Mouse (Mus musculus): ENCODE data around the gene Tceanc2. TPM values are rescaled to one million over a fixed set of nuclear protein-coding genes. Genes with fewer than 3 reads are reported as not detected.
A peak's percentile ranks its signal among the peaks of the same experiment; 100 is the strongest.

Gene Tceanc2
- total and polyA plus RNA-seq, 3 experiments = 16.5 to 34.8 (median 24.8) TPM

DNA sequence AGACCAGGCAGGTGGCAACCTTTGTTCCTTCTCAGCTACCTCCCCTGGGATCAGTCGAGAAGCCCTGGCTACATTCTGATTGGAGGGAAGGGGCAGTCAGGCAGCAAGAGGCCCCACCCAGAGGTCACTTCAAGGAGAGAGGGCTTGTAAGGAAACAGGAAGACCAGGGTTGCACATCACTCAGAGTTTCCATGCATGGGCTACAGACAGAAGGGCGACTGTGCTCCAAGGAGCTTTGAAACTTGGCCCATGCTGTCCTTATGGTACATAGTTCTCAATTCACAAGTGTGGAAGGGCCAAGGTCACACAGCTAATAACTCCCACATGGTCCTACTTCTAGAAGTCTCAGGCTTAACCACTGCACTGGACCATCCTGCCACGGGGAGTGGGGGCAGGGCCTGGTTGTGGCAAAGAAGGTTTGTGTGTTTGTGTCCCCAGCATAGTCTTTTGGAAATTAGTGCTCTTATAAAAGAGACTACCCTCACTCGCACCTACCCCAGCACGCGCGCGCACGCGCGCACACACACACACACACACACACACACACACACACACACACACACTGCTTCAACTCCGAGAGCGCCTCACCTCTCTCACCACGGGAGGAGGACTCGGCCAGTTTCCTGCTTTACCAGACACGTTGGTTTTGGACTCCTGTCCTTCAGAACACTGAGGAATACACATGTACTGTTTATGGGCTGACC, 84.3 kb downstream of the Tceanc2 start:
- Histone ChIP-seq H3K36me3 (replicated peaks in 1 of 2; ENCODE audit: control insufficient read depth in 1 of 2, insufficient read depth in 1 of 2, low read length in 1 of 2) (peaks cover 0 to 25% of the 10 kb centered on the region in 2 experiments), H3K4me3 (replicated peaks in 1 of 3; ENCODE audit: low read depth in 2 of 3, low read length in 2 of 3, poor library complexity in 1 of 3) (peak overlapping the region; percentile 33 to 59 (median 47)), H3K9ac (ENCODE audit: insufficient read depth, low read depth) (peak overlapping the region; percentile 10; the same call in 1 of the 2 replicates), H3K79me2 (replicated peaks; ENCODE audit: control insufficient read depth, extremely low read depth, insufficient read depth, poor library complexity, severe bottlenecking) (no peaks in the 10 kb centered on the region), H3K4me1 (ENCODE audit: control insufficient read depth in 1 of 2, insufficient read depth in 2 of 2) (peaks cover 24 to 65% of the 10 kb centered on the region in 2 experiments), H3K4me2 (ENCODE audit: insufficient read depth, low read depth, poor library complexity, severe bottlenecking) (peak overlapping the region; percentile 25), H3K27ac (ENCODE audit: insufficient read depth, low read depth) (peak overlapping the region; percentile 62), H3K9me3 (replicated peaks; ENCODE audit: low read length) (no peaks in the 10 kb centered on the region), H3K27me3 (replicated peaks) (no peaks in the 10 kb centered on the region)
- in situ Hi-C loops (cut with MboI; ENCODE audit: low pct_ligation_motif_present, low pct_unique_long_range_greater_than_20kb, low sequenced_read_pairs) (no loop called here), dilution Hi-C loops (cut with MboI; ENCODE audit: extremely low pct_ligation_motif_present, extremely low pct_unique_long_range_greater_than_20kb, low sequenced_read_pairs) (no loop called here)
- TF ChIP-seq MAFK (IDR thresholded peaks at IDR 0.05; ENCODE audit: insufficient replicate concordance, low read length) (no peak), E2F4 (IDR thresholded peaks at IDR 0.05; ENCODE audit: insufficient replicate concordance, low read depth, low read length) (0 out of 2 replicates have a peak, but pooled peaks have one; percentile 25), TCF12 (IDR thresholded peaks at IDR 0.05; ENCODE audit: low read depth, low read length) (peak; percentile 82), TBP (conservative IDR thresholded peaks at IDR 0.05; ENCODE audit: low read depth, low read length) (peak; percentile 74; the same call in 1 of the 2 replicates), RCOR1 (conservative IDR thresholded peaks at IDR 0.05; ENCODE audit: low read depth, low read length) (no peak), CHD1 (IDR thresholded peaks at IDR 0.05; ENCODE audit: low read depth, low read length) (no peak), NRF1 (IDR thresholded peaks at IDR 0.05; ENCODE audit: low read depth, low read length) (peak; percentile 72), JUND (conservative IDR thresholded peaks at IDR 0.05; ENCODE audit: low read depth, low read length) (peak; percentile 93), ZKSCAN1 (IDR thresholded peaks at IDR 0.05; ENCODE audit: borderline replicate concordance, low read depth, low read length) (no peak), MXI1 (IDR thresholded peaks at IDR 0.05; ENCODE audit: low read depth, low read length) (peak; percentile 68), BHLHE40 (IDR thresholded peaks at IDR 0.05; ENCODE audit: low read depth, low read length) (peak; percentile 58), ELF1 (IDR thresholded peaks at IDR 0.05; ENCODE audit: low read depth, low read length) (peak; percentile 80), USF2 (conservative IDR thresholded peaks at IDR 0.05; ENCODE audit: low read depth, low read length) (no peak), EP300 (IDR thresholded peaks at IDR 0.05; ENCODE audit: low read length) (peak; percentile 82), CHD2 (IDR thresholded peaks at IDR 0.05; ENCODE audit: low read length) (peak; percentile 65), MAZ (IDR thresholded peaks at IDR 0.05; ENCODE audit: low read depth, low read length) (0 out of 2 replicates have a peak, but pooled peaks have one; percentile 18), SIN3A (IDR thresholded peaks at IDR 0.05; ENCODE audit: low read length) (0 out of 2 replicates have a peak, but pooled peaks have one; percentile 45), UBTF (IDR thresholded peaks at IDR 0.05; ENCODE audit: low read depth, low read length) (no peak), POLR2A (IDR thresholded peaks at IDR 0.05; ENCODE audit: low read depth, low read length) (peak; percentile 75), USF1 (IDR thresholded peaks at IDR 0.05; ENCODE audit: low read depth, low read length) (no peak), MEF2A (IDR thresholded peaks at IDR 0.05; ENCODE audit: borderline replicate concordance, low read depth, low read length) (0 out of 2 replicates have a peak, but pooled peaks have one; percentile 15), ZC3H11A (IDR thresholded peaks at IDR 0.05; ENCODE audit: low read depth, low read length) (no peak), CTCF (conservative IDR thresholded peaks at IDR 0.05 in 1 of 2, IDR thresholded peaks at IDR 0.05 in 1 of 2; ENCODE audit: low read depth in 2 of 2, low read length in 2 of 2) (no peak), ETS1 (conservative IDR thresholded peaks at IDR 0.05; ENCODE audit: low read depth, low read length) (peak; percentile 47; the same call in 1 of the 2 replicates), IRF4 (IDR thresholded peaks at IDR 0.05; ENCODE audit: low read depth, low read length) (peak; percentile 71), MAX (IDR thresholded peaks at IDR 0.05; ENCODE audit: low read length) (no peak; the same call in 1 of the 2 replicates), GABPA (IDR thresholded peaks at IDR 0.05; ENCODE audit: insufficient replicate concordance, low read depth, low read length) (no peak), POLR2AphosphoS2 (IDR thresholded peaks at IDR 0.05; ENCODE audit: low read depth, low read length) (peak; percentile 52; the same call in 1 of the 2 replicates), JUN (IDR thresholded peaks at IDR 0.05; ENCODE audit: insufficient read depth, low read depth, low read length) (peak; percentile 94), NELFE (IDR thresholded peaks at IDR 0.05; ENCODE audit: low read depth, low read length) (peak; percentile 60; the same call in 1 of the 2 replicates), KAT2A (IDR thresholded peaks at IDR 0.05; ENCODE audit: insufficient replicate concordance, low read length) (no peak), HCFC1 (IDR thresholded peaks at IDR 0.05; ENCODE audit: low read depth, low read length) (no peak; the same call in 1 of the 2 replicates), ZMIZ1 (IDR thresholded peaks at IDR 0.05; ENCODE audit: low read depth, low read length) (peak; percentile 78), PAX5 (IDR thresholded peaks at IDR 0.05; ENCODE audit: low read length) (no peak), MYC (IDR thresholded peaks at IDR 0.05; ENCODE audit: low read depth, low read length) (peak; percentile 94)
- DNase-seq (ENCODE audit: extremely low read depth) = peak; percentile 90

All from CH12.LX (cell line).